Mouse (Mus musculus) CH12F3 (cell line): ENCODE measurements around the gene Tmtc2.

Experiments
- in situ Hi-C: fragments of 300-500 bp; cut with MboI; formaldehyde crosslinking; loops from 2 replicates; pipeline ENCODE4 v1.14.3; 2020; ENCODE audit warnings: low sequenced_read_pairs

Gene Tmtc2

GRCm38 (mm10) chr10:105501736-105502135, 72.5 kb downstream of the Tmtc2 start:
- in situ Hi-C loops = no loop called here

GRCm38 (mm10) chr10:105500482-105500881, 73.8 kb downstream of the Tmtc2 start:
- in situ Hi-C loops = no loop called here

GRCm38 (mm10) chr10:105495248-105495647, 79.0 kb downstream of the Tmtc2 start:
- in situ Hi-C loops = no loop called here

GRCm38 (mm10) chr10:105492485-105492884, 81.8 kb downstream of the Tmtc2 start:
- in situ Hi-C loops = no loop called here

- in situ Hi-C loops = no loop called here
Measured at GRCm38 (mm10) chr10:105490748-105491147, 83.5 kb downstream of the Tmtc2 start.

- in situ Hi-C loops = no loop called here
Measured at GRCm38 (mm10) chr10:105489970-105490735, 84.1 kb downstream of the Tmtc2 start.

GRCm38 (mm10) chr10:105486977-105487376, 87.3 kb downstream of the Tmtc2 start:
- in situ Hi-C loops = no loop called here

GRCm38 (mm10) chr10:105484355-105485094, 89.7 kb downstream of the Tmtc2 start:
- in situ Hi-C loops = no loop called here

GRCm38 (mm10) chr10:105479771-105480170, 94.5 kb downstream of the Tmtc2 start:
- in situ Hi-C loops = no loop called here

GRCm38 (mm10) chr10:105477623-105478238, 96.5 kb downstream of the Tmtc2 start:
- in situ Hi-C loops = no loop called here

- in situ Hi-C loops = no loop called here
Measured at GRCm38 (mm10) chr10:105474162-105474830, 100.0 kb downstream of the Tmtc2 start.

GRCm38 (mm10) chr10:105464378-105464777, 109.9 kb downstream of the Tmtc2 start:
- in situ Hi-C loops = no loop called here

- in situ Hi-C loops = no loop called here
Measured at GRCm38 (mm10) chr10:105453441-105453840, 120.8 kb downstream of the Tmtc2 start.

- in situ Hi-C loops = no loop called here
Measured at GRCm38 (mm10) chr10:105447191-105447590, 127.1 kb downstream of the Tmtc2 start.

GRCm38 (mm10) chr10:105444309-105444708, 129.9 kb downstream of the Tmtc2 start:
- in situ Hi-C loops = no loop called here

- in situ Hi-C loops = no loop called here
Measured at GRCm38 (mm10) chr10:105434879-105435278, 139.4 kb downstream of the Tmtc2 start.

GRCm38 (mm10) chr10:105430885-105431284, 143.4 kb downstream of the Tmtc2 start:
- in situ Hi-C loops = no loop called here

- in situ Hi-C loops = no loop called here
Measured at GRCm38 (mm10) chr10:105430232-105430631, 144.0 kb downstream of the Tmtc2 start.

GRCm38 (mm10) chr10:105428080-105428479, 146.2 kb downstream of the Tmtc2 start:
- in situ Hi-C loops = no loop called here

- in situ Hi-C loops = no loop called here
Measured at GRCm38 (mm10) chr10:105427625-105428024, 146.6 kb downstream of the Tmtc2 start.

- in situ Hi-C loops = no loop called here
Measured at GRCm38 (mm10) chr10:105425052-105425451, 149.2 kb downstream of the Tmtc2 start.
